Mouse (Mus musculus): Measurements from ENCODE around the gene Tmem131. TPM values are rescaled to one million over a fixed set of nuclear protein-coding genes. Genes with fewer than 3 reads are reported as not detected.
"Not testable (repeated sequence)": the region's sequence is repeated elsewhere in the genome, so short reads cannot be mapped to it uniquely, and the experiment has no call there.

Tmem131 gene
- total and polyA plus RNA-seq, 2 experiments from 2014 or later = 9.4 to 29.3 TPM

DNA sequence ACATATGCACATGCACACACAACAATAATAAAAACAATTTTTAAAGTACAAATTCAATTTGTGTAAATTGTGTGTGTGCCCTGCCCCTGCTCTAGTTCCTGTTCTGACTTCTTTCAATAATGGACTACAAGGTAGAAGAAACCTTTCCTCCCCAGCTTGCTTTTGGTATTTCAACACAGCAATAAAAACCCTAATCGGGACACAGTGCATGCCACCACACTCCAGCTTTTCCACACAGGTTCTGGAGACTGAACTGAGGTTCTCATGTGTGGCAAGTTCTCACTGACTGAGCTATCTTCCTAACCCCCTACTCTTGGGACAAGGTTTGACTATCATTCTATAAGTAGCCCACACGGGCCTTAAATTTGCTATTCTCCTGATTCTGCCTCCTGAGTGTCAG, 43.8 kb downstream of the Tmem131 start:
- DNase-seq (no peak), ATAC-seq (no peak)
- TF ChIP-seq CTCF (IDR thresholded peaks at IDR 0.05; ENCODE audit: low read depth) = no peak
- H3K9ac ChIP-seq = no peak overlapping the region
- no peaks in the 10 kb centered on the region for H3K27me3 ChIP-seq (ENCODE audit: insufficient read depth, low read length)
- no peaks in the 10 kb centered on the region for H3K9me3 ChIP-seq (ENCODE audit: low read length)
- H3K4me2 ChIP-seq (ENCODE audit: low read depth) = no peak overlapping the region
- 94% methylated on average over 2 of the region's 2 CpGs for WGBS
- no peak overlapping the region for H3K27ac ChIP-seq (ENCODE audit: low read depth, low read length)
- H3K4me3 ChIP-seq (ENCODE audit: low read depth, low read length) = no peak overlapping the region
- H3K36me3 ChIP-seq (ENCODE audit: insufficient read depth) = no peaks in the 10 kb centered on the region
- no peaks in the 10 kb centered on the region for H3K4me1 ChIP-seq (ENCODE audit: insufficient read depth)

DNA sequence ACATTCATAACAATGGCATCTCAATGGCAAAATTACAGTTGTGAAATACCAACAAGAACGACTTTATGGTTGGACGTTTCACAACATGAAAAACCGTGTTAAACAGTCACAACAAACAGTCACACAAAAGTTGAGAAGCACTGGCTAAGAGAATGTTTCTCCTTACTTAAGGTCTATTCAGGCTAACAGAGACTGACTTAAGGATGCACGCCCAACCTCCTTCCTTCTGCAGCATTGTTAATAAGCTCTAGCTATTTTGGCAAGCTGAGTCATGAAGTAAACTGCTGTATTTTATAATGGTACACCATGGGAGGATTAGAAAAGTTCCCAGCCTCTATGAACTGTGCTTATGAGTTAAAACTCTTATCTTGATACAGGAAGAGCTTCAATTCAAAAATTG, 47.0 kb downstream of the Tmem131 start:
- DNase-seq (no peak), ATAC-seq (no peak)
- TF ChIP-seq CTCF (IDR thresholded peaks at IDR 0.05; ENCODE audit: low read depth) = no peak
- no peak overlapping the region for H3K4me3 ChIP-seq (ENCODE audit: low read depth, low read length)
- H3K4me2 ChIP-seq (ENCODE audit: low read depth) = no peak overlapping the region
- H3K36me3 ChIP-seq (ENCODE audit: insufficient read depth) = no peaks in the 10 kb centered on the region
- no peaks in the 10 kb centered on the region for H3K4me1 ChIP-seq (ENCODE audit: insufficient read depth)
- no peaks in the 10 kb centered on the region for H3K9me3 ChIP-seq (ENCODE audit: low read length)
- no peak overlapping the region for H3K9ac ChIP-seq
- no peaks in the 10 kb centered on the region for H3K27me3 ChIP-seq (ENCODE audit: insufficient read depth, low read length)
- WGBS = 86% methylated on average over 4 of the region's 4 CpGs
- H3K27ac ChIP-seq (ENCODE audit: low read depth, low read length) = no peak overlapping the region

DNA sequence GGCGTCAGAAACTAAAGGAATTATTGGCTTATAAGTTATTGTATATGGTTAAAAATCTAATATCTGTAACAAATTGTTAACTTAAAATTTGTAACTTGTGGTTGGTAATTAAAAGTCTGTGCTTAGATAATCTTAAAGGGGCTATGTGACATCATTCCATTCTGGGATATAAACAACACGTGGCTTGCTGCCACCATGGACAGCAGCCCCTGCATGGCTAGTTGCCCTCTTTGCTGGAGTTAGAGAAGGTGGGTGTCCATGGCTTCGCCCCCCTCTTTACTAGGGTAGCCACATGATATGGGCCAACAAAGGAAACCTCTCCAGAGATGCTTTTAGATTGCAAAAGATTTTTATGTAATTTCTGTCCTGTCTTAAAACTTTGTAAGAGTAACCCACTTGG, 48.0 kb downstream of the Tmem131 start:
- H3K36me3 ChIP-seq (ENCODE audit: insufficient read depth) = no peaks in the 10 kb centered on the region
- DNase-seq (no peak), ATAC-seq (no peak)
- no peak overlapping the region for H3K9ac ChIP-seq
- no peak overlapping the region for H3K4me2 ChIP-seq (ENCODE audit: low read depth)
- WGBS = 81% methylated on average over 3 of the region's 3 CpGs
- no peaks in the 10 kb centered on the region for H3K9me3 ChIP-seq (ENCODE audit: low read length)
- no peak overlapping the region for H3K27ac ChIP-seq (ENCODE audit: low read depth, low read length)
- H3K27me3 ChIP-seq (ENCODE audit: insufficient read depth, low read length) = no peaks in the 10 kb centered on the region
- H3K4me1 ChIP-seq (ENCODE audit: insufficient read depth) = peaks cover 5% of the 10 kb centered on the region; the same call in 1 of the 2 replicates
- no peak overlapping the region for H3K4me3 ChIP-seq (ENCODE audit: low read depth, low read length)
- no peak for TF ChIP-seq CTCF (IDR thresholded peaks at IDR 0.05; ENCODE audit: low read depth)

DNA sequence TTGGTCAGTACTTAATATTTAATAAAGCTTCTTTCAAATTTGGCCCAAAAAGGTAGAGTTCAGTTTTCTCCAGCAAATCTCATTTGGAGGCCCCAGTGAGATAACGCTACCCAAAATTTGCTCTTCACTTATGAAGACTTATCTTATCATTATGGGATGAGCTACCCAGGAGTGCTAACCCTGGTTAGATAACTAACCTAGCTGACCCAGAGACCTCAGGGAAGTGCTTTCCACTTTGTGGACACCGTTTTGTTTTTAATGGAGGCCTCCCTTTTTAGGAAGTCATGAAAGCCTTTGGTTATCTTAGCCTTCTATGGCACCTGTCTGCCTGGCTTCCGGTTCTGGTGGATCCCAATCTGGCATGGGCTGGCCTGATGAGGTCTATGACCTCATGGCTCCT, 49.3 kb downstream of the Tmem131 start:
- Histone ChIP-seq H3K4me1 (ENCODE audit: insufficient read depth) (peaks cover 5% of the 10 kb centered on the region; the same call in 1 of the 2 replicates), H3K9ac (no peak overlapping the region), H3K27me3 (ENCODE audit: insufficient read depth, low read length) (no peaks in the 10 kb centered on the region), H3K36me3 (ENCODE audit: insufficient read depth) (no peaks in the 10 kb centered on the region), H3K4me2 (ENCODE audit: low read depth) (no peak overlapping the region), H3K27ac (ENCODE audit: low read depth, low read length) (no peak overlapping the region), H3K9me3 (ENCODE audit: low read length) (no peaks in the 10 kb centered on the region), H3K4me3 (ENCODE audit: low read depth, low read length) (no peak overlapping the region)
- no peak for TF ChIP-seq CTCF (IDR thresholded peaks at IDR 0.05; ENCODE audit: low read depth)
- WGBS = 96% methylated on average over 3 of the region's 3 CpGs
- ATAC-seq (no peak), DNase-seq (no peak)

DNA sequence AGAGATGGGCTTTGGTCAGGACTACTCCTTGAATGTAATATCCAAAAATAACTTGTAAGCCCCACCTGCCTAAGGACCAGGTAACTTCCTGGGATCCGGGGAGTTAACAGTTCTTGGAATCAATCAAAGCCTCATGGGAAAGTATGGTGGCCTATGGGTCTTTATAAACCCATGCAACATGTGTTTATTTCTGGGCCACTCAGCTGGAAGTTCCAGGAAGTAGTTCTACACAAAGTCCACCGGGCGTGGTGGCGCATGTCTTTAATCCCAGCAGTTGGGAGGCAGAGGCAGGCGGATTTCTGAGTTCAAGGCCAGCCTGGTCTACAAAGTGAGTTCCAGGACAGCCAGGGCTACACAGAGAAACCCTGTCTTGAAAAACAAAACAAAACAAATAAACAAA, 49.7 kb downstream of the Tmem131 start:
- not testable (repeated sequence) for H3K4me3 ChIP-seq (ENCODE audit: low read depth, low read length); H3K36me3 ChIP-seq (ENCODE audit: insufficient read depth); H3K4me1 ChIP-seq (ENCODE audit: insufficient read depth); H3K27me3 ChIP-seq (ENCODE audit: insufficient read depth, low read length); H3K9ac ChIP-seq; H3K9me3 ChIP-seq (ENCODE audit: low read length); DNase-seq; H3K4me2 ChIP-seq (ENCODE audit: low read depth); ATAC-seq; H3K27ac ChIP-seq (ENCODE audit: low read depth, low read length)
- WGBS = 95% methylated on average over 5 of the region's 5 CpGs

DNA sequence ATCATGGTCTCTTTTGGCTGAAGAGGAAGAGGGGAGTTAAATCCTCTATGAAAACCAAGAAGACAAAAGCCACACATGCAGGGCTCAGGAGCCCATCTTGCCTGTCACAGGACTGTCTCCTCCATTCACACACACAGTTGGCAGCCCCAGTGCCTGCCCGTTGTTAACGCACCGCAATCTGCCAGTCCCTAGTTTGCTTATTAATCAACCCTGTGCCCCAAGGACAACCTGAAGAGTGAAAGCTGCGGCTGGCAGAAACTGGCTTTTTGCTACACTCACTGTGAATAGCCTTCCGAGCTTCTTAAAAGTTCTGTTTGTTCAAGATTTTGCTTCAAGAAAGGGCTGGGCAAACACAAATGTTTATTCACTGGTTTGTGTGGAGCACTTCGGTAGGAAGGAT, 50.3 kb downstream of the Tmem131 start:
- TF ChIP-seq CTCF (IDR thresholded peaks at IDR 0.05; ENCODE audit: low read depth) = no peak
- ATAC-seq (0 out of 2 replicates have a peak, but pooled peaks have one; percentile 36), DNase-seq (no peak)
- no peak overlapping the region for H3K4me3 ChIP-seq (ENCODE audit: low read depth, low read length)
- peaks cover 5% of the 10 kb centered on the region; the same call in 1 of the 2 replicates for H3K4me1 ChIP-seq (ENCODE audit: insufficient read depth)
- WGBS = 28% methylated on average over 6 of the region's 6 CpGs
- no peaks in the 10 kb centered on the region for H3K9me3 ChIP-seq (ENCODE audit: low read length)
- H3K4me2 ChIP-seq (ENCODE audit: low read depth) = no peak overlapping the region
- no peak overlapping the region for H3K27ac ChIP-seq (ENCODE audit: low read depth, low read length)
- no peak overlapping the region for H3K9ac ChIP-seq
- no peaks in the 10 kb centered on the region for H3K27me3 ChIP-seq (ENCODE audit: insufficient read depth, low read length)
- no peaks in the 10 kb centered on the region for H3K36me3 ChIP-seq (ENCODE audit: insufficient read depth)

DNA sequence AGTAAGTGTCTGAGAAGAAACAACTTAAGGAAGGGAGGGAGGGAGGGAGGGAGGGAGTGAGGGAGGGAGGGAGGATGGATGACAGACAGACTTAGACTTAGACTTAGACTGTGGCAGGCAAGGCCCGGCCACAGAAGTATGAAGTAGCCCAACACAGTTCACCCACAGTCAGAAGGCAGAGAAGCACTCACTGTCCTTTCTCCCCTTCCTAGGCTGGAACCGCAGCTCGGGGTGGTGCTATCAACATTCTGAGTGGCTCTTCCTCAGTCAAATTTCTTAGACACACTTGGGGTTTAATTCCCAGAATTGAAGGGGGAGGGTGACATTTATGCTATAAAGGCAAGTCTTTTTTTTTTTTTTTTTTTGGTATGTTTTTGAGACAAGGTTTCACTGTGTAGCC, 51.0 kb downstream of the Tmem131 start:
- 86% methylated on average over 3 of the region's 3 CpGs for WGBS
- no peak overlapping the region for H3K9ac ChIP-seq
- ATAC-seq (no peak), DNase-seq (no peak)
- no peaks in the 10 kb centered on the region for H3K36me3 ChIP-seq (ENCODE audit: insufficient read depth)
- H3K4me2 ChIP-seq (ENCODE audit: low read depth) = no peak overlapping the region
- no peak overlapping the region for H3K4me3 ChIP-seq (ENCODE audit: low read depth, low read length)
- no peak overlapping the region for H3K27ac ChIP-seq (ENCODE audit: low read depth, low read length)
- H3K9me3 ChIP-seq (ENCODE audit: low read length) = no peaks in the 10 kb centered on the region
- no peak for TF ChIP-seq CTCF (IDR thresholded peaks at IDR 0.05; ENCODE audit: low read depth)
- no peaks in the 10 kb centered on the region for H3K27me3 ChIP-seq (ENCODE audit: insufficient read depth, low read length)
- peaks cover 5% of the 10 kb centered on the region; the same call in 1 of the 2 replicates for H3K4me1 ChIP-seq (ENCODE audit: insufficient read depth)

DNA sequence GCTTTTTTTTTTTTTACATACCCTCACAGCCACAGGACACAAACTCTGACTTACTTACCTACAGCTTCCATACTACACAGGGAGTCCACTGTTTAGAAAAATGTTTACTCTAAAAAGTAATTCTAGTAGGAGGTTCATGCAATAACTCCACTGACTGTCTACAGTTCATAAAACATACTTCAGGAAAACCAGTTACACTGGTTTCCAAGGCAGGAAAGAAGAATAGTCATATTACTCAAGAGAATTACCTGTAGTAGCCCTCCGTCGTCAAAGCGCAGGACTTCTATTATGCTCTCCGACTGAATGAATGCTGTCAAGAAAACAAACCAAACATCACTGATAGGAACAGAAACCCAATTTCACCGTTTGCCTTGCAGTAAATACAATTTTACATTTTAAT, 54.5 kb downstream of the Tmem131 start:
- H3K4me3 ChIP-seq (ENCODE audit: low read depth, low read length) = no peak overlapping the region
- 92% methylated on average over 5 of the region's 5 CpGs for WGBS
- no peak for TF ChIP-seq CTCF (IDR thresholded peaks at IDR 0.05; ENCODE audit: low read depth)
- peaks cover 10% of the 10 kb centered on the region for H3K36me3 ChIP-seq (ENCODE audit: insufficient read depth)
- H3K4me2 ChIP-seq (ENCODE audit: low read depth) = no peak overlapping the region
- ATAC-seq = no peak
- no peak for DNase-seq
- no peak overlapping the region for H3K9ac ChIP-seq
- peaks cover 5% of the 10 kb centered on the region; the same call in 1 of the 2 replicates for H3K4me1 ChIP-seq (ENCODE audit: insufficient read depth)
- no peak overlapping the region for H3K27ac ChIP-seq (ENCODE audit: low read depth, low read length)
- no peaks in the 10 kb centered on the region for H3K9me3 ChIP-seq (ENCODE audit: low read length)
- no peaks in the 10 kb centered on the region for H3K27me3 ChIP-seq (ENCODE audit: insufficient read depth, low read length)

All from forebrain, postnatal 0 days (tissue).